Mouse (Mus musculus) lung, postnatal 0 days (tissue): ENCODE measurements around the gene Mettl23.
A peak's percentile ranks its signal among the peaks of the same experiment; 100 is the strongest.

Experiments
- CTCF ChIP-seq: IDR thresholded peaks from 2 replicates; pipeline ENCODE4 v1.5.1; 2016; ENCODE audit warnings: antibody characterized with exemption, mild to moderate bottlenecking
- EP300 ChIP-seq: IDR thresholded peaks from 2 replicates; pipeline ENCODE4 v1.6.1; 2016; ENCODE audit warnings: antibody characterized with exemption, mild to moderate bottlenecking, control low read depth

DNA sequence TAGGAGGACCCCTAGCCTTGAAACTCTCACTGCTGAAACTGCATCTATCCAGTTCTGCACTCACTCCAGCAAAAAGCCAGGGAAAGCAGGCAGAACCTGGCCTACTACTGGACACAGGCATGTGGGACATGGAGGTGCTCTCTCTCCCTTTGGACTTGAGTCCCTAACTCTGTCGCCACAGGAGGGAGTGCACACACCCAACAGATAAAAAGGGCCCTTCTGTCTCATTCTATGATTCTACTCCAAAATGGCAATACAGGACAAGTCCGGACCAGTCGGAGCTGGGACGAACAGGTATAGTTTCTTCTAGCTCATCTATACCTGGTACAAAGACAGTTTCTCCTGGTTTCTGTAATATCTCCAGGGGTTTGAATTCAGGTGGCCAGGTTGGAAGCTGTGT, 2.3 kb upstream of the Mettl23 start:
- TF ChIP-seq CTCF (0 out of 2 replicates have a peak, but pooled peaks have one; percentile 10), EP300 (no peak)
